ENCODE assay signal across 9 mouse cellular contexts in the genomic region with DNA sequence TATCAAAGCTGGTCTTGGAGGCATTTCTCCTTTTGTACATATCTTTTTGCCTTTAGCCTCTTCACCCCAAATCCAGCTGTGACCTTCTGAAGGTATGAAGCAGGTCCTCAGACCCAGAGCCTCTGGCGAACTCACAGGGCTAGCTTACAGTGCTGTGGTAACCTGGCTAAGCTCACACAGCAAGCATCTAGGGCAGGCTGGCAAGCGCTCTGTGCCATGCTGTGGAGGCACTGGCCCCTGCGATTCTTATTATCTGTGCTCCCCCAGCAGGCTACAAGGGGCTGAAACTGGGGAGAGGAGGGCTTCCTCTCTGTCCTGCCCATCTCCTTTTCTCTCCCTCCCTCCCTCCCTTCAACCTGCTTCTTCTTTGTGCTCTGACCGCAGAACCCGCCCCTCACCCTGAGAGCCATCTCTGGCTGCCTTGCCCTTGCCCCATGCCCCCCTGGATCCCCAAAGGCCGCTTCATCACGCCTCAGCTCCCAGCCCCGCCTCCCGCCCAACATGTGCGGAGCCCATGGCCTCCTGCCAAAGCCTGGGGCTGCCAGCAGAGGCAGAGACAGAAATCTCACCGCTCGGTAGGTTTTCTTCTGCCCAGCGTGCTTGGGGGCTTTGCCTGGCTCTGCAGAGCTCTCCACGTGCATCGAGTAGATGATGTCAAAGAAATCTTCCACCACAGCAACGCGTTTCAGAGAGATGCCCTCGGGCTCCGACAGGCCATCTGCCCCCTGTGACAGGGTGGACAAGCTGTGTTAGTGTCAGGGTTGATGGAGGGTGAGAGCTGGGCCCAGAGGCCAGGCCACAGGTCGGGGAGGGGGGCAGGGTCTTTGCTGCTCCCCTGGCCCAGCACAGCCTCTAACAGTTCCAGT. TPM values are rescaled to one million over a fixed set of nuclear protein-coding genes. Genes with fewer than 3 reads are reported as not detected.
A peak's percentile ranks its signal among the peaks of the same experiment; 100 is the strongest.
DNase-seq lines count a peak whose midpoint lies in the region; ATAC-seq and TF ChIP-seq lines count a peak whose summit lies in the region.
"Had no signal": no experiment of that assay in that cellular context is flagged by ENCODE, and none has a peak within 500 bp of the region (broad histone marks: within the 10 kb centered on the region; RNA-seq: fewer than 3 reads in every experiment).

No protein-coding gene starts in this region.

- peak overlapping the region; percentile 27; the same call in 1 of the 2 replicates for H3K4me2 ChIP-seq in forebrain, embryonic 11.5 days (ENCODE audit: low read depth, low read length, severe bottlenecking)
- H3K4me2 ChIP-seq in hindbrain, embryonic 16.5 days (ENCODE audit: low read length), result peak overlapping the region; percentile 41
- peak overlapping the region; percentile 37 for H3K4me2 ChIP-seq in midbrain, embryonic 14.5 days (ENCODE audit: low read length)
- H3K4me2 ChIP-seq in stomach, embryonic 15.5 days, result peak overlapping the region; percentile 19; the same call in 1 of the 2 replicates

- DNase-seq in layer of hippocampus, adult 11-12 months (ENCODE audit: low spot score), result peak; percentile 65
- no peak for DNase-seq in layer of hippocampus, adult 8-10 months (ENCODE audit: low spot score in 2 of 2)
- peak; percentile 95 for DNase-seq in brain, embryonic 14.5 days (ENCODE audit: low read depth)
- DNase-seq in forebrain, embryonic 11.5 days (ENCODE audit: low spot score), result peak; percentile 82
- DNase-seq in limb, embryonic 10.5 days (ENCODE audit: low spot score), result no peak
- peak; percentile 88 for DNase-seq in midbrain, embryonic 14.5 days

- peak overlapping the region; percentile 30 for H3K9ac ChIP-seq in forebrain, embryonic 11.5 days (ENCODE audit: low read length)
- H3K9ac ChIP-seq in hindbrain, embryonic 16.5 days (ENCODE audit: low read depth, low read length), result peak overlapping the region; percentile 57
- H3K9ac ChIP-seq in midbrain, embryonic 14.5 days (replicated peaks; ENCODE audit: low read length), result peak overlapping the region; percentile 36; the same call in 1 of the 2 replicates
- H3K9ac ChIP-seq in stomach, embryonic 15.5 days, result no peak overlapping the region

- TF ChIP-seq CTCF in brain, embryonic 14.5 days (IDR thresholded peaks at IDR 0.05; ENCODE audit: borderline replicate concordance, extremely low read depth, insufficient read depth, insufficient read length), result peak; percentile 26; the same call in 1 of the 2 replicates

- peaks cover 14% of the 10 kb centered on the region for H3K4me1 ChIP-seq in forebrain, embryonic 11.5 days (replicated peaks; ENCODE audit: control insufficient read depth, insufficient read depth, low read length)
- peaks cover 31% of the 10 kb centered on the region for H3K4me1 ChIP-seq in hindbrain, embryonic 16.5 days (ENCODE audit: control insufficient read depth, insufficient read depth, low read depth, low read length)
- H3K4me1 ChIP-seq in limb, embryonic 10.5 days, result peaks cover 36% of the 10 kb centered on the region
- H3K4me1 ChIP-seq in midbrain, embryonic 14.5 days (ENCODE audit: control insufficient read depth, insufficient read depth, low read length), result peaks cover 26% of the 10 kb centered on the region
- peaks cover 19% of the 10 kb centered on the region for H3K4me1 ChIP-seq in stomach, embryonic 15.5 days

- no peaks in the 10 kb centered on the region for H3K9me3 ChIP-seq in forebrain, embryonic 11.5 days (ENCODE audit: control insufficient read depth, low read length)
- H3K9me3 ChIP-seq in hindbrain, embryonic 16.5 days (ENCODE audit: control insufficient read depth, low read length), result no peaks in the 10 kb centered on the region
- H3K9me3 ChIP-seq in limb, embryonic 10.5 days (replicated peaks), result no peaks in the 10 kb centered on the region
- H3K9me3 ChIP-seq in midbrain, embryonic 14.5 days (ENCODE audit: control insufficient read depth, low read length), result no peaks in the 10 kb centered on the region
- H3K9me3 ChIP-seq in stomach, embryonic 15.5 days, result no peaks in the 10 kb centered on the region

- WGBS in forebrain, embryonic 11.5 days, result 7% methylated on average over 20 of the region's 20 CpGs
- 6% methylated on average over 20 of the region's 20 CpGs for WGBS in hindbrain, embryonic 16.5 days
- WGBS in limb, embryonic 10.5 days, result 18% methylated on average over 20 of the region's 20 CpGs
- 4% methylated on average over 20 of the region's 20 CpGs for WGBS in midbrain, embryonic 14.5 days
- WGBS in stomach, embryonic 15.5 days, result 15% methylated on average over 20 of the region's 20 CpGs

- no peak for TF ChIP-seq POLR2A in brain, embryonic 14.5 days (IDR thresholded peaks at IDR 0.05; ENCODE audit: borderline replicate concordance, extremely low read depth, insufficient read depth, insufficient read length, poor library complexity, severe bottlenecking)

- peak; percentile 51 for ATAC-seq in forebrain, embryonic 11.5 days (replicated peaks; ENCODE audit: low FRiP score)
- ATAC-seq in hindbrain, embryonic 16.5 days, result peak; percentile 53
- peak; percentile 76 for ATAC-seq in midbrain, embryonic 14.5 days (ENCODE audit: low FRiP score, low TSS enrichment)
- peak; percentile 20; the same call in 1 of the 2 replicates for ATAC-seq in stomach, embryonic 15.5 days (ENCODE audit: insufficient read depth, low FRiP score, low read depth)

- H3K27ac ChIP-seq in forebrain, embryonic 11.5 days (ENCODE audit: low read depth, low read length), result peak overlapping the region; percentile 73
- H3K27ac ChIP-seq in hindbrain, embryonic 16.5 days (ENCODE audit: low read depth, low read length), result peak overlapping the region; percentile 84
- peak overlapping the region; percentile 46; the same call in 1 of the 2 replicates for H3K27ac ChIP-seq in limb, embryonic 10.5 days
- H3K27ac ChIP-seq in midbrain, embryonic 14.5 days (replicated peaks; ENCODE audit: low read depth, low read length), result peak overlapping the region; percentile 89
- H3K27ac ChIP-seq in stomach, embryonic 15.5 days, result no peak overlapping the region

- H3K4me3 ChIP-seq in forebrain, embryonic 11.5 days (ENCODE audit: low read depth, low read length), result no peak overlapping the region
- H3K4me3 ChIP-seq in hindbrain, embryonic 16.5 days (ENCODE audit: low read length), result no peak overlapping the region
- no peak overlapping the region for H3K4me3 ChIP-seq in limb, embryonic 10.5 days
- no peak overlapping the region for H3K4me3 ChIP-seq in midbrain, embryonic 14.5 days (replicated peaks; ENCODE audit: low read depth, low read length)
- no peak overlapping the region for H3K4me3 ChIP-seq in stomach, embryonic 15.5 days (replicated peaks)

- H3K36me3 ChIP-seq in forebrain, embryonic 11.5 days (ENCODE audit: control insufficient read depth, insufficient read depth, low read length), result no peaks in the 10 kb centered on the region
- H3K36me3 ChIP-seq in hindbrain, embryonic 16.5 days (ENCODE audit: control insufficient read depth, insufficient read depth, low read length), result no peaks in the 10 kb centered on the region
- H3K36me3 ChIP-seq in limb, embryonic 10.5 days, result no peaks in the 10 kb centered on the region
- no peaks in the 10 kb centered on the region for H3K36me3 ChIP-seq in midbrain, embryonic 14.5 days (ENCODE audit: control insufficient read depth, insufficient read depth, low read length)
- H3K36me3 ChIP-seq in stomach, embryonic 15.5 days, result no peaks in the 10 kb centered on the region

- H3K27me3 ChIP-seq in forebrain, embryonic 11.5 days (ENCODE audit: control insufficient read depth, insufficient read depth, low read length), result no peaks in the 10 kb centered on the region; the same call in 1 of the 2 replicates
- no peaks in the 10 kb centered on the region for H3K27me3 ChIP-seq in hindbrain, embryonic 16.5 days (replicated peaks; ENCODE audit: control insufficient read depth, insufficient read depth, low read length)
- H3K27me3 ChIP-seq in limb, embryonic 10.5 days (ENCODE audit: low read depth, poor library complexity, severe bottlenecking), result peaks cover 44% of the 10 kb centered on the region
- no peaks in the 10 kb centered on the region for H3K27me3 ChIP-seq in midbrain, embryonic 14.5 days (ENCODE audit: control insufficient read depth, insufficient read depth, low read length)
- H3K27me3 ChIP-seq in stomach, embryonic 15.5 days (replicated peaks), result no peaks in the 10 kb centered on the region

RNA-seq across cellular contexts. Expression of gene 4930404H24Rik, which starts 9.2 kb away (rescaled TPM):
- total RNA-seq in layer of hippocampus, adult 8-10 months (2022), result 1 to 10 TPM in 1 of 4 experiments, not detected in 3; 1.8 TPM
- polyA plus RNA-seq in brain, embryonic 14.5 days (2012; rRNA removed), result not detected in 2 replicates
- not detected in 2 replicates for polyA plus RNA-seq in forebrain, embryonic 11.5 days (2014; fragmentation: Nextera tagmentation; extraction: Ambion mirVana)
- polyA plus RNA-seq in hindbrain, embryonic 16.5 days (2015; fragmentation: Nextera tagmentation; extraction: Ambion mirVana), result not detected in 2 replicates
- not detected in 2 replicates for polyA plus RNA-seq in limb, embryonic 10.5 days (2016; fragmentation: Nextera tagmentation; extraction: Ambion mirVana)
- not detected in 2 replicates for polyA plus RNA-seq in midbrain, embryonic 14.5 days (2014; fragmentation: Nextera tagmentation; extraction: Ambion mirVana)
- polyA plus RNA-seq in stomach, embryonic 15.5 days (2015; fragmentation: Nextera tagmentation; extraction: Ambion mirVana), result not detected in 2 replicates
- total RNA-seq: left cerebral cortex, postnatal 10 days had no signal

RNA-seq across cellular contexts. Expression of gene Nol4l, which starts 46.4 kb away (rescaled TPM):
- total RNA-seq in layer of hippocampus, adult 8-10 months (2022), result 10 to 100 TPM; 44.4 to 47.8 (median 45.1) TPM
- 70.2 and 101 TPM in 2 replicates for polyA plus RNA-seq in brain, embryonic 14.5 days (2012; rRNA removed)
- polyA plus RNA-seq in forebrain, embryonic 11.5 days (2014; fragmentation: Nextera tagmentation; extraction: Ambion mirVana), result 25.6 and 26.2 TPM in 2 replicates
- 33.7 and 40.7 TPM in 2 replicates for polyA plus RNA-seq in hindbrain, embryonic 16.5 days (2015; fragmentation: Nextera tagmentation; extraction: Ambion mirVana)
- 15.8 and 17.2 TPM in 2 replicates for polyA plus RNA-seq in limb, embryonic 10.5 days (2016; fragmentation: Nextera tagmentation; extraction: Ambion mirVana)
- polyA plus RNA-seq in midbrain, embryonic 14.5 days (2014; fragmentation: Nextera tagmentation; extraction: Ambion mirVana), result 44.8 and 51.7 TPM in 2 replicates
- 14.3 and 16.4 TPM in 2 replicates for polyA plus RNA-seq in stomach, embryonic 15.5 days (2015; fragmentation: Nextera tagmentation; extraction: Ambion mirVana)

Comparison
In these comparisons a context has a peak if more than half of its experiments do, and no peak if none do; other contexts are left out.
1. DNase-seq: peak in layer of hippocampus, adult 11-12 months (single experiment), brain, embryonic 14.5 days (single experiment), forebrain, embryonic 11.5 days (single experiment) and midbrain, embryonic 14.5 days (single experiment); none in layer of hippocampus, adult 8-10 months (0 of 2) and limb, embryonic 10.5 days (single experiment).
2. ATAC-seq: peak in every context shown above with its lines; median percentile 76 in midbrain, embryonic 14.5 days; 53 in hindbrain, embryonic 16.5 days; 51 in forebrain, embryonic 11.5 days; 20 in stomach, embryonic 15.5 days.
3. Peak in every context shown above with its lines, with median percentiles within 50 percentile points of each other: H3K4me2 ChIP-seq.